Mouse (Mus musculus): ENCODE results near the gene Zfp507.

Zfp507 gene

DNA sequence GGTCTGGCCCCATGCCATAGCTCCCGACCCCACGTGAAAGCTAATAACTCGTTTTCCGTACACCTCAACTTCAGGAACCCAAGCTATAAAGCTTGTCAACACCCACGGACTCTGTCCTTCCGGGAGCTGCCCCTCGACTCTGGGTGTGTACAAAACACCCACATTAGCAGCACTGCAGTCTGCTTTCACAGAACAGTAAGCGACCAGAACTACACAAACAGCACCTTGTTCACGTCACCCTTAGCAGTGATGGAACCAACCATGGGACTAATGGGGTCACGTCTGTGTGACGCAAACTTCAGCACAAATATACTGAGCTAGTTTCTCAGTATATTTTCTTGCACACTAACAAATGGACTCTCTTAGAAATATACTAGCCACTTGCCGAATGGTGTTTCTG is 28.7 kb downstream of the Zfp507 start:
- no peak for DNase-seq

DNA sequence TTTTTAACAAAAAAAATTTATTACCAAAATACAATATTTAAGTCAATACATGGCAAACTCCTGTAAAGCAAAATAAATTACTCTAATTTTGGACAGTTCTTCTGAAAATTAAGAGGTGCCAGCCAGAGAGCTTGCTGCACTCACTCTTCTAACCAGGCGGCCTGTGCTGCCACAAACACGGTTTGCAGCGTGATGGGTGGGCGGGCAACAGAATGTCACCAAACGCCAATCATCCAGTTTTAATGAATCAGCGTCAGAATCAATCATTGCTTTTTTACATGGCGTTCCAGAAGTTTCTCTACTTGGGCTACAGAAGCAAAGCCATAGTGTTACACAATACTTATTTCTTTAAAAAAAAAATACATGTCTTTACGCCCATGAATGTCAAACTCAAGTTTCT is 30.5 kb downstream of the Zfp507 start:
- no peak for DNase-seq

DNA sequence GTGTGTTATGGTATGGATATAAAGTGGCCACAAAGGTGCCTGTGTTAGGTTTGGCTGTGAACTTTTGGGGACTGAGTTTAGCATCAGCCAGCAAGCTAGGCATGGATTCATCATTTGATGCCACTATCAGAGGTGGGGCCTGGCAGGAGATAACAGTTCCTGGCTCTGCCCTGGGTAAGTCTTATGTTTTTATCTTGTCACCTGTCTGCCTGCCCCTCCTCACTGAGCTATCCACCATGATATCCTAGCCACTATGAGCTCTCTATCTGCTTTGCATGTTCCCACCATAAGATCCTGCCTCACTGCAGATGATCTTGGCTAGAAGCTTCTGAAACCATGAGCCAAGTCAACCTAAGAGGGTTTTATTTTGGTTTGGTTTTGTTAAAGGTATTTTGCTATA is 31.7 kb downstream of the Zfp507 start:
- DNase-seq: no peak

DNA sequence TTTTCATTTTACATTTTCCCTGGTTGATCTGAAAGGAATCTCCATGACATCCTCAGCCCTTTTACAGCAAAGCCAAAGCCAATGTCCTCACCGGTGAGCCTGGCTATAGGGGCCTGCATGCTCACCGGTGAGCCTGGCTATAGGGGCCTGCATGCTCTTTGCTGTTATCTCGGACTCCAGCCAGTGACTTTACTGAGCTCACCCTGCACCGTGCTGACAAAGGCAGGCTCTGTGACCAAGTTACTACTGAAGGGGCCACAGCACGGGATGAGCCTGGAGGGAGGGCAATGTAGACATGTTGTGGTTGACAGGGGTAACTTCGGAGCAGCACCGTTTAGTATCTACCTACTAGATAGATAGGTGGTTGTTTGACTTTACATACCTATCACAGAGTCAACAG is 32.7 kb downstream of the Zfp507 start:
- DNase-seq: no peak

DNA sequence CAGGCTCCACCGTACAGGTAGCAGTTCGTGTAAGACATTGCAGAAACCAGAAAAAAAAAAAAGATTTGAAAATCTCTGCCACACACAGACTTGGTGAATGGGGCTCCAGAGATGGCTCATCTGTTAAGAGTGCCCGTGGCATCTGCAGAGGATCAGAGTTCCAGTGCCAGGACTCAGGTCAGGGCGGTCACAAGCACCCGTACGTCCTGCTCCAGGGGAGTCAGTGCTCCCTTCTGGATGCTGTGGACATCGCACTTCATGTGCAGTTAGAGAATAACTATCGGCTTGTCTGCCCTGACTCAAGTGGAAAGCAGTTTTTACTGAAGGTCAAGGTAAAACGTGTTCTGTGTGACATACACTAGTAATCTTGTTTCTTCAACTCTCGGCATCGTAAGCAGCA is 38.3 kb downstream of the Zfp507 start:
- DNase-seq: no peak

DNA sequence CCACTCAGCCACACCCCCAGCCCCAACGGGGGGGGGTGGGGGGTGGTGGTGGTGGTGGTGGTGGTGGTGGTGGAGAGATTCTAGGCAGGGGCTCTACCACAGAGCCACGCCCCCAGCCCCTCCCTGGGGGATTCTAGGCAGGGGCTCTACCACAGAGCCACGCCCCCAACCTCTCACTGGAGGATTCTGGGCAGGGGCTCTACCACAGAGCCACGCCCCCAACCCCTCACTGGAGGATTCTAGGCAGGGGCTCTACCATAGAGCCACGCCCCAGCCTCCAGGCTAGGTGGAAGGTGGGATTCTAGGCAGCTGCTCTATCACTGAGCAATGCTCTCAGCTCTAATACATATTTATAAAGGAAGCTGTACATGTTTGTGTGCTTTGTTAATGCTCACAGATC is 41.0 kb downstream of the Zfp507 start:
- DNase-seq: no peak

DNA sequence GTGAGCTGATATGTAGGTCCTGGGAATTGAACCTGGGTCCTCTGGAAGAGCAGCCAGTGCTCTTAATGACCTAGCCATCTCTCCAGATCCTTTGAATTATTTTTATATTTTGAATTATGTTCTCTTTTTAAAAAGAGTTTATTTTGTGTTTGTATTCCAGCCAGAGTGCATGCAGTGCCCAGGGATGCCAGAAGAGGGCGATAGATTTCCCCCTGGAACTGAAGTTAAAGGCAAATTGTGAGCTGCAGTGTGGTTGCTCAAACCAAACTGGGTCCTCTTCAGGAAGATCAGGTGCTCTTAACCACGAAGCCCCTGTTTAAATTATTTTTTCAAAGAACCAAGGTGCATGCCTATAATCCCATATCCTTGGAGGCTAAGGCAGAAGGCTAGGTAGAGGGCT is 43.2 kb downstream of the Zfp507 start:
- no peak for DNase-seq

DNA sequence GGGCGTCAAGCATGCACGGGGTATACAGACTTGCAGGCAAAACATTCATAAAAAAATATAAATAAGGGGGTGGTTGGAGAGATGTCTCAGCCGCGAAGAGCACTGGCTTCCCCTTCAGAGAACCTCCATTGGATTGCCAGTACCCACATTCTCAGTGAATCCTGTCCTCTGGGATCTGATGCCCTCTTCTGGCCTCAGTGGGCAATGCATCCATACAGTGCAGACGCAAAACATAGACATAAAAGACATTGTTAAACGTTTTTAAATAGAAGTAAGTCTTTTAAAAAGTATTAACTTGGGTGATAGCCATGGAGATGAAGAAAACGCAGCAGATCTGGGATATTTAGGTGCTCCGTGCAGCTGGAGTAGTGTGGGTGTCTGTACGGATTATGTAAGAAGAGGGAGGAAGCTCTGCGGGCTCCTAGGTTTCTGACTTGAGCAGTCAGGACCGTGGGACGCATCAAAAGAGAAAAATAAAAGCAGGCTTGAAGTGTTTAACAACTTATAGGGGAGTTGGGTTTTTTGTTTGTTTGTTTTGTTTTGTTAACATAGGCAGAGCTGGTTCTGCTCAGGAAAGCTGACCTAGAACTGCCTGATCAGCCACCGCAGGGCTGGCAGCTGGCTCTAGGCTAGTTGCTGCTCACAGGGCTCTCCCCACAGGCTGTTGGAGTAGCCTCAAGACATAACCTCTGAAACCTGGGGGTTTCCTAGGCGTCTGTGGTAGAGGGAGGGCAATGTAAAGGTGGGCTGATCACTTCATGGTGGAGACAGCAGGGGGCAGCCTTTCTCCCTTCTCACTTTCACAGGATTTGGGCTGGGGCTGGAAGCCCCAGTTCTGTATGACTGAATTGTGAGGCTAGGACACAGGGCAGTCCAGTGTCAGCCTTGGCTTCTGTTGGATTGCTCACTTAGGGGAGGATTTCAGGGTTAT is 46.0 kb downstream of the Zfp507 start:
- peak in 1 of 2 experiments; percentile 29 for DNase-seq

DNA sequence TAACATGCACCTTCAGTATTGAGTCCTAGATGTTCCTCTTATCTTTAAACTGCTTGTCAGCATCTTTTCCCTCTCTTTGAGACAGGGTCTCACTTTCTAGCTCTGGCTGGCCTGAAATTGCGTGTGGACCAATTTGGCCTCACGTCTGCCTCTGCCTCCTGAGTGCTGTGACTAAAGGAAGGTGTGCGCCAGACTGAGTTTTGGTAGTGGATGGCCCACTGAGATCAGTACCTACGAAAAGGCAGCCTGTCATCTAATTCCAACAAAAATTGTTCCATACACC is 48.0 kb downstream of the Zfp507 start:
- no peak for DNase-seq

DNA sequence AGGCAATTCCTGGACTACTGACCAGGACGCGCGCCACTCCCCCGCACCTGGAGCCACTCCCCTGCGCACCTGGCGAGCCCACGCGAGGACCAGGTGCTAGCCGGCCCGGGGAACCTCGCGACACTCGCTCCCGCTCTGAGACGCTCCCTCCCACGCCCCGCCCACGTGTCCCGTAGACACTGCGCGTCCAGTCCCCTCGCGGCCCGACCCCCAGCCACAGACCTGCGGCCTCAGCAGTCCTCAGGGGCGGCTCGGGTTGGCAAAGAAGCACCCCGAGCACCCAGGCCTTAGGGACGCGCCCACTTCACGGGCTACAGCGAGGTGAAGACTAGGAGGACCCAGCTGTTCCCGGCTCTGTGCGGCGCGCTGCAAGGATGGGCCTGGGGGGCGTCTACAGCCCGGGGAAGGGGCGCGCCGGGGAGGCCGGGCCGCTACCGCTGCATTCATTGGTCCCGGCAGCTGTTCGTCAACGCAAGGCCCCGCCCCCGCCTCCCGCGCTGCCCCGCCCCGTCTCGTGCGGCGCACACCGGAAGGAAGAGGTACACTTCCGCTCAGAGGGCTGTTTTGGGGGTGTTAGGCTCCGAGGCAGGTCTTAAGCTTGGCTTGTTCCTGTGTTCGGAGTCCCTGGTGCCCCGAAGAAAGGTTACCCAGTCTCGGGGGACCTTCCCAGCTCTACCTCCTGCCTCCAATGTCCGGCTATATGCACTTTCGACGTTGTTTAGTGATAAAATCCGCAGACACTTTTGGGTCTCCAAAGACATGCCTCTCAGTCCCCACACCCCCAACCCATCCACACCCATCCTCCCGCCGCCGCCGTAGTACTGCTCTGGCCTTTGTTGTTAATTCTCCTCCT is 48.5 kb downstream of the Zfp507 start, which contains the start of gene Dpy19l3:
TSS of gene Dpy19l3 (minus strand) at position 422 of the 853 bp plus-strand sequence.
- peak; percentile 81 to 88 for DNase-seq

DNA sequence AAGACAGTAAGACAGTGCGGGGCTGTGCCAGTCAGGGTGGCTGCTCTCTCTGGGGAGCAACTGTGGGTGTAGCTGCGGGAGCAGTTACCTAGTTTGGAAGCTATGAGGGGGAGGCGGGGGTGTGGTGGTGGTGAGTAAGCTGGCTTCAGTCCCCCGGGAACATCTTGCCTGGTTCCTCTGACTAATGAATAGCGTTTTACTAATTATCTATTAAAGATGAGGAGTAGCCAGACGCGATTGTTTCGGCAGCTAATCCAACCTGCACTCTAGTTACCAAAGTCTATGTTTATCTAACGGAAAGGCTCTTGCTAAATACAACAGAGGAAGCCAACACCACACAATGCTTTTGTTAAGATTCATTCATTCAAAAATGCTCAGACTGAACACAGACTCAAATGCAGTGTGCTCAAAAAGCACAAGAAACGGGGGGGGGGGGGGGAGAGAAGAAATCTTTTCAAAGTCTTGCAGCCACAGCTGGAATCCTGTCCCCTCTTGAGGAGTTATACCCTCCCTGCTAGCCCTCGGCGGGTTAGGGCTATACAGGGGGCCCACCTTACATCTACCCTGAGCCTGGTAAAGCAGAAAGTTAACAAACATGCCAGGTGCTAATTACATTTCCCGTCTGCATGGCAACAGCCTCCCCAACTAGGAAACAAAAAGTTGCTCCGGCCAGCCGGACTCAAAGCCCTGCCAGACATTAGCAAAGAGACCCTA is 49.3 kb downstream of the Zfp507 start:
- no peak for DNase-seq

DNA sequence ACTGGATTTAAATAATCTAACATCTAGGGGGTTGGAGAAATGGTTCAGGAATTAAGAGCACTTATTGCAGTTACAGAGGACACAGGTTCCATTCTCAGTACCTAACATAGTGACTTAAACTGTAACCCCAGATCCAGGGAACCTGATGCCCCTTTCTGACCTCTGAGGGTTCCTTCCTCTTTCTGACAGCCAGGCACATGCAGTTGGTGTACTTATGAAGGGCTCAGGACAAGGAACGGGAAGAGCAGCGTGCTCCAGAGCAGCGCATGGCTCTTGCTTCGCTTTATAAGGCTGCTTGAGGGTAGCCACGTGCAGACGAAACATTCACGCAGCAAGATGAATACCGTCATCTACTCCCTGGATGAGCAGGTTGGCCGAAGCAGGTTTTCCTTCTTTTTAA is 51.9 kb downstream of the Zfp507 start:
- no peak for DNase-seq

DNA sequence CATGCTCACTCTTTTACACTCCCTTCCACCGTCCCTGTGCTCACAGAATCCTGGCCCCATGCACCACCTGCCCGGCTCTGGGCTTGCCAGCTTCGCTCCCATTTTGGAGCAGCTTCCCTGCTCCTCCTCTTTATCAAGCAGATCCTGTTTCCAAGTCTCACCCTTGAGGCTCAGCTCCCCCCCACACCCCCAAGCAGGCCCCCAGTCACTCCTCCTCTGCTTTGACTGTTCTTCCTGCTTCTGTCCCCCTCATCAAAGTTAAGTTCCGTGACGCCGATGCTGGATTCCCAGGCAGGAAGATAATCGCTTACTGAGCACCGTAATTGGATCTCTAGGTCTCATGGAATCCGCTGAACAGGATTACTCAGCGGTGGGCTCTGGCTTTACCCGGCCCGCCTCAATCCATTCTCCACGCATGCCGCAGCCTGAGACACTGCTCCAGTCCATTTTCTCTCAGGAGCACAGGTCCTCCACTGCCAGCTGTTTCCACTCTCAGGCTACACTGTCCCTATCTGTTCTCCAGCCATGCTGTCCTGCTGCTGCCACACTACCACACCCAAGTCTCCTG is 55.3 kb downstream of the Zfp507 start:
- DNase-seq: no peak

DNA sequence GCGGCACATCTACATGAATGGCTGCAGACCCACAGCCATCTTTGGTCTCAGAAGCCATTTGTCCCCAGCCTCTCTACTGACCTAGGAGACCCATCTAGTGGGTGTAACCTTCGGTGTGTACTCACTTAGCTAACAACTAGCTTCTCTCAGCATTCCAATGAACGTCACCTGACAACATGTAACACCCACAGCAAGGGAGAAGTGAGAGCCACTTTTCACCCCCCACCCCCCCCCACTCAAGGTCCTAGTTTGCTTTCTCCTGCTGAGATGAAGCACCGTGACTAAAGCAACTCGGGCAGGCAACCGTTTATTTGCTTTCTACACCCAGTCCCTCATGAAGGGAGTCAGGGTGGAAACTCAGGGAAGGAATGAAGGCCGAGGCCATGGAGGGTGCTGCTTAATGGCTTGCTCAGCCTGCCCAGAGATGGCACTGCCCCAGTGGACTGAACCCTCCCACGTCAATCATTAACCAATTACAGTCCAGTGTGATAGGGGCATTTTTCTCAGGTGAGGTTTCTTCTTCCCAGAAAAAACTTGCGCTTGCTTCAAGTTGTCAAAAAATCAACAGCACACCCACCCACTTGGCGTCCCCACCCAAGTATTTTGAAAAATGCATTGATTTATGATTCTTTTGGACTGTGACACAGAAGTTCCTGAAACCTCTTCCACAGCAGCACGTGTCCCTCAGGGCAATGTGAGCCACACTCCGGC is 56.0 kb downstream of the Zfp507 start:
- DNase-seq: peak; percentile 25 to 30

DNA sequence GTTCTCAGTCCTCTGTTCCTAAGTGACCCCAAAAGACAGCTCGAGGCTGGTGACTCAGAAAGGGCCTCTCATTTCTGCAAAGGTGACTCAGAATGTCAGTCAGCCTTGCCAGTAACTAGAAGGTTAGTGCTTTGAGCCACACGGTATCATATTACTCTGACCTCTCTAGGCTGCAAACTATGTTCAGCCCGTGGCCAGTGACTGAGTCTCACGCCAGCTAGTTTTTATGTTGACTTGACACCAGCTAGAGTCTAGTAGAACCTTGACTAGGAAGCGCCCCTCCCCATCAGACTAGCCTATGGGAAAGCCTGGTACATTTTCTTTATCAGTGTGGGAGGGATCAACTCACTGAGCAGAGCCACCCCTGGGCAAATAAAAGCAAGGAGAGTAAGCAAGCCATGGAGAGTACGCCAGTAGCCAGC is 57.5 kb downstream of the Zfp507 start:
- DNase-seq: no peak

DNA sequence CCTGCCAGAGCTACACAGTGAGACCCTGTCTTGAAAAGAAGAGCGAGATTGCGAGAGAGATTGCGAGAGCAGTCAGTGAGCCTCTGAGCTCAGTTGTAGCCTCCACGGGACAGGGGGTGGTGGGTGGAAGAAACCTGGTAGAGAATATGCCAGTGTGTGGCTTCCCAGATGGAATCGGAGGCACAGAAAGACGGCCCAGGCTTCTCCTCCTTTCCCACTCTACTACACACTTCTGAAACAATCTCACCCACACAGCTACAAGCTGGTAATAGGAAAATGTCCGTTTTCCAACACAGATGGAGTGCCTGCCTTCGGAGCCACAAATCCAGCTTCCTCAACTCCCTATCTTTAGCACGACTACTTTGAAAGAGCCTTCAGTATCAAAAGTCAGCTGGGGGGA is 58.0 kb downstream of the Zfp507 start:
- no peak for DNase-seq

DNA sequence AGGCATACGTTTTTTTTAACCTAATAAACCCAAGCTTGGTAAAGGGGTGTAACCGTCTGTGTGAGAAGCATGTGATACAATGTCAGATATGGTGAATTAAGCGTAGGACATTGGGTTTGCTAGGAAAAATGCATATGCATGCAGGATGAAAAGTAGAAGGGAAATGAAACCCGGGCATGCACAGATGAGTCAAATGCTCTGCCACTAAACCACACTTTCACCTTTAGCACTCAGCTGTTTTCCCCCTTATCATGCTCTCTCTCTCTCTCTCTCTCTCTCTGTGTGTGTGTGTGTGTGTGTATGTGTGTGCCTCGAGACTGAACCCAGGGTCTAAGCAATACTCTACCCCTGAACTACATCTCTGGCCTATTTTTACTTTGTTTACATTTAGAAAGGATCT is 60.5 kb downstream of the Zfp507 start:
- no peak for DNase-seq

DNA sequence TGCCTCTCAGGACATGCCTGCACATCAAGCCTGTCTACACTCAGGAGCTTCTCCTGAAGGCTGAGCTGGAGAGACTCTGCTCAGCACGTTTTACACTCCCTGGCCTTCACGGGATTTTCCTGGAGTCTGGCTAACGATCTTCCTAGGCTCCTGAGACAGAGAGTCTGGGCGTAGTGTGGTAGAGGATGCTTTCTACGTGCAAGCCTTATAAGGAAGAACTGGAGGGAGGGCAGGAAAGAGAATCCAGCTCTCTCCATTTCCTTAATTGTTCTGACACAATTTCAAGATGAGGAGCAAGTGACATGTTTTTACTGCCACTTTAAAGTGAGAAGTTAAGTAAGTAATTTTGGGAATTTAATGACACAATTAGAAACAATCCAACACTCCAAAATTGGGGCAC is 60.9 kb downstream of the Zfp507 start:
- DNase-seq: no peak

DNA sequence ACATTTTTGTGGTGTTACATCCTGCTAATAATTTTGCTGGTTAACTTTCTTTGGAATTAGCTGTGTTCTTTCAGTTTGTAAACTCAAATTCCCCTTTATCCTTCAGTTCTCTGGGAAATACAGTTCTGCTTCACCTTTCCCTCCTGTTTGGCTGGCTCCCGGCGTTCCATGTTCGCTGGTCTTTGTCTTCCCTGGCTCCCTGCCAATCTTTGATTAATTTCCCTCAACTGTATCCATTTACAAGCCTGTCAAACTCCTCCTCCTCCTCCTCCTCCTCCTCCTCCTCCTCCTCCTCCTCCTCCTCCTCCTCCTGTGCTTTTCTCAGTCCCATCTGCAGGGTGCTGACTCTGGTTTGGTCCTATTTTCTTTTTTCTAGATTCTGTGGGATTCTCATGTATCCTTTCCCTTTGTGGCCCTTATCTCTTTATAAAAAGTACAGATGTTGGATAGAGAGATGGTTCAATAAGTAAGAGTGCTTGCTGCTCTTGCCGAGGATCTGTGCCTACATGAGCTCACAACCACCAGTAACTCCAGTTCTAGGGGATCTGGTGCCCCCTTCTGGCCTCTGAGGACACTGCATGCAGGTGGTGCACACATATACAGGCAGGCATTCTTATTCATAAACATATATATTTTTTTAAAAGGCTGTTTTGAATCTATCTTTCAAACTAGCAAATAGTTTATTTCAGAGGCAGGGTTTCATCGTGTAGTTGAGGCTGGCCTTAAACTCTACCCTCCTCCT is 62.1 kb downstream of the Zfp507 start:
- peak in 1 of 2 experiments; percentile 71 for DNase-seq

DNA sequence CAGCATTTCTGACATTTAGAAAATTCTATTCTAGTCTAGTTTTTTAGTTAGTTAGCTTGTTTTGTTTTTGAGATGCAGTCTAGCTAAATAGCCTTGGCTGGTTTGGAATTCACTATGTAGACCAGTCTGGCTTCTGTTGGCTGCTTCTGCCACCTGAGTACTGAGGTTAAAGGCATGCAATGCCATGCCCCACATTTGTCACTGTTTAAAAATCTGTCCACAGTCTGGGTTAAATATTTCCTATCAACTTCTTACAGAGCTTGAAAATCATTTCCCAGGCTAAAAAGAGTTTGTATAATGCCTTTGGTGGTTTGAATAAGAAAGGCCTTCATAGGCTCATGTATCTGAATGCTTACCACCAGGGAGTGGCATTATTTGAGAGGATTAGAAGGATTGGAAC is 63.9 kb downstream of the Zfp507 start:
- peak; percentile 34 to 61 for DNase-seq

DNA sequence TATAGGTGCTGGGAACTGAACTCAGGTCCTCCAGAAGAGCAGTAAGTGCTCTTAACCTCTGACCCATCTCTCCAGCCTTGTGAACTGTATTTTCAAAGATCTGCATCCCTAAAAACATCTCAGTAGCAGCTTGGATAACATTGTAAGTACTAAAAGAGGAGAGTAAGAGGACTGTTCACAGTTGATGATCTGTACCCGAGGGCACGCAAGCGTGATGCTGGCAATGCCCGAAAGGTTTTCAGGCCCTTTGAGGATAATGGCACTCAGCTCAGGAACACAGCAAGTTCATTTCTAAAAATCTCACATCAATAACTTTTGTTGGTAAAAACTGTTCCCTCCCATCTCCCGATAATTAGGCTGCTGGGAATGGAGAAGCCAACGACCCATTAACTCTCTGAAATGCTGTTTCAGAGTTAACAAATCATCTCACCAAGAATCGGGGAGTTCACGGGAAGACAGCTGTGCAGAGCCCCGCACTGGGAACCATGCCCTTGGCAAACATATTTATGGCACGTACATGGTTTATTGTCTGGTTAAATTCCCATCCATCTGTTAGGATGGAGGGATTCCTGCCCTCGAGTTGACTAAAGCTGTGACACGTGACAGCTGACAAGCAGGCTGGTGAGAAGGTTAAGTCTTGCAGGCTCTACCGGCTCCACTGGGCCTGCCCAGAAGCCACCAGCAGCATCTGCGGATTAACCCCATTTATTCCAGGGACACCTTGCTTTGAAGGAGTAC is 69.3 kb downstream of the Zfp507 start:
- DNase-seq: no peak

All from kidney, adult 8-10 months (tissue).